Mouse (Mus musculus) liver, embryonic 11.5 days (tissue): ENCODE measurements around the gene Rnls. TPM values are rescaled to one million over a fixed set of nuclear protein-coding genes. Genes with fewer than 3 reads are reported as not detected.

Experiments
- ATAC-seq: fragments of 200-750 bp; cut with Nextera tagmentation; replicated peaks from 2 replicates; pipeline ENCODE4 v1.8.0; 2017; ENCODE audit warnings: moderate number of reproducible peaks, mild to moderate bottlenecking, moderate TSS enrichment, moderate library complexity; ENCODE audit not compliant: low FRiP score
- DNase-seq: peaks from one replicate; pipeline ENCODE4 v3.0.0-alpha.2; 2017; ENCODE audit warnings: low spot score
- H3K27ac ChIP-seq: fragments of 300-500 bp; sonication (generic); 2 replicates; pipeline ENCODE4 v1.5.1; 2014; ENCODE audit warnings: mild to moderate bottlenecking, low read depth, low read length, control low read depth
- H3K27me3 ChIP-seq: fragments of 300-500 bp; sonication (generic); replicated peaks from 2 replicates; pipeline ENCODE4 v1.6.1; 2014; ENCODE audit warnings: low read length, mixed read lengths; ENCODE audit not compliant: control insufficient read depth, insufficient read depth
- H3K36me3 ChIP-seq: fragments of 300-500 bp; sonication (generic); 2 replicates; pipeline ENCODE4 v1.6.1; 2014; ENCODE audit warnings: mild to moderate bottlenecking, low read length, moderate library complexity, mixed read lengths; ENCODE audit not compliant: control insufficient read depth, insufficient read depth
- H3K4me1 ChIP-seq: fragments of 300-500 bp; sonication (generic); replicated peaks from 2 replicates; pipeline ENCODE4 v1.6.1; 2014; ENCODE audit warnings: low read length, mixed read lengths; ENCODE audit not compliant: control insufficient read depth, insufficient read depth
- H3K4me2 ChIP-seq: fragments of 300-500 bp; sonication (generic); 2 replicates; pipeline ENCODE4 v1.6.1; 2014; ENCODE audit warnings: mild to moderate bottlenecking, control low read depth, moderate library complexity
- H3K4me3 ChIP-seq: fragments of 300-500 bp; sonication (generic); 2 replicates; pipeline ENCODE4 v1.5.1; 2014; ENCODE audit warnings: low read depth, low read length, control low read depth
- H3K9ac ChIP-seq: fragments of 300-500 bp; sonication (generic); 2 replicates; pipeline ENCODE4 v1.6.1; 2014; ENCODE audit warnings: low read depth, low read length, control low read depth
- H3K9me3 ChIP-seq: fragments of 300-500 bp; sonication (generic); 2 replicates; pipeline ENCODE4 v1.6.1; 2016; ENCODE audit warnings: low read length, inconsistent platforms, mixed read lengths; ENCODE audit not compliant: control insufficient read depth
- whole genome bisulfite sequencing: fragments of 180-500 bp; shearing (Covaris S2); extraction: QIAGEN DNeasy Blood & Tissue Kit; methylation state at CpG from one replicate; pipeline ENCODE4 v1.1.7; 2014; 5-methylcytosine and 5-hydroxymethylcytosine counted together
- polyA plus RNA-seq: library from polyadenylated mRNA; unstranded; fragments of >200 nt; fragmentation: Nextera tagmentation; extraction: Ambion mirVana; gene quantifications from 2 replicates; pipeline ENCODE4 v1.2.1, GENCODE M21; 2014

The Rnls gene
- polyA plus RNA-seq, 1 experiment from 2014 or later: 2.8 TPM

- H3K27ac ChIP-seq: no peak overlapping the region
- WGBS: 84% methylated on average over 2 of the region's 2 CpGs
- H3K27me3 ChIP-seq: no peaks in the 10 kb centered on the region
- ATAC-seq (no peak), DNase-seq (no peak)
- no peaks in the 10 kb centered on the region for H3K4me1 ChIP-seq
- no peak overlapping the region for H3K4me2 ChIP-seq
- H3K36me3 ChIP-seq: no peaks in the 10 kb centered on the region
- H3K4me3 ChIP-seq: no peak overlapping the region
- H3K9me3 ChIP-seq: no peaks in the 10 kb centered on the region
- H3K9ac ChIP-seq: no peak overlapping the region
These were observed 151.7 kb downstream of the Rnls start for GRCm38 (mm10) chr19:33240386-33240785.

GRCm38 (mm10) chr19:33232902-33233301 is 159.2 kb downstream of the Rnls start:
- Histone ChIP-seq H3K9me3 (no peaks in the 10 kb centered on the region), H3K4me1 (no peaks in the 10 kb centered on the region), H3K36me3 (no peaks in the 10 kb centered on the region), H3K9ac (no peak overlapping the region), H3K4me2 (no peak overlapping the region), H3K27ac (no peak overlapping the region), H3K4me3 (no peak overlapping the region), H3K27me3 (no peaks in the 10 kb centered on the region)
- no peak for DNase-seq
- no peak for ATAC-seq
- 83% methylated on average over 3 of the region's 3 CpGs for WGBS

- Histone ChIP-seq H3K27me3 (no peaks in the 10 kb centered on the region), H3K9me3 (no peaks in the 10 kb centered on the region), H3K27ac (no peak overlapping the region), H3K4me1 (no peaks in the 10 kb centered on the region), H3K4me2 (no peak overlapping the region), H3K9ac (no peak overlapping the region), H3K36me3 (no peaks in the 10 kb centered on the region), H3K4me3 (no peak overlapping the region)
- 44% methylated on average over 6 of the region's 6 CpGs for WGBS
- DNase-seq (no peak), ATAC-seq (no peak)
These were observed 160.8 kb downstream of the Rnls start for GRCm38 (mm10) chr19:33231303-33231702.

- Histone ChIP-seq H3K9me3 (no peaks in the 10 kb centered on the region), H3K27ac (no peak overlapping the region), H3K27me3 (no peaks in the 10 kb centered on the region), H3K4me3 (no peak overlapping the region), H3K4me2 (no peak overlapping the region), H3K9ac (no peak overlapping the region), H3K4me1 (peaks cover 8% of the 10 kb centered on the region), H3K36me3 (no peaks in the 10 kb centered on the region)
- ATAC-seq (peak; percentile 63; the same call in 1 of the 2 replicates), DNase-seq (peak; percentile 38)
- 7% methylated on average over 3 of the region's 3 CpGs for WGBS
These were observed 165.1 kb downstream of the Rnls start for GRCm38 (mm10) chr19:33227004-33227403.

- Histone ChIP-seq H3K27ac (no peak overlapping the region), H3K9me3 (no peaks in the 10 kb centered on the region), H3K36me3 (no peaks in the 10 kb centered on the region), H3K27me3 (no peaks in the 10 kb centered on the region), H3K9ac (no peak overlapping the region), H3K4me1 (peaks cover 8% of the 10 kb centered on the region), H3K4me3 (no peak overlapping the region), H3K4me2 (no peak overlapping the region)
- no peak for ATAC-seq
- WGBS: 60% methylated on average over 5 of the region's 5 CpGs
- no peak for DNase-seq
These were observed 166.0 kb downstream of the Rnls start for GRCm38 (mm10) chr19:33225858-33226705.

GRCm38 (mm10) chr19:33225002-33225376 is 167.1 kb downstream of the Rnls start:
- Histone ChIP-seq H3K9me3 (no peaks in the 10 kb centered on the region), H3K4me2 (no peak overlapping the region), H3K9ac (no peak overlapping the region), H3K36me3 (no peaks in the 10 kb centered on the region), H3K4me1 (peaks cover 8% of the 10 kb centered on the region), H3K4me3 (no peak overlapping the region), H3K27me3 (no peaks in the 10 kb centered on the region), H3K27ac (no peak overlapping the region)
- 87% methylated on average over 9 of the region's 9 CpGs for WGBS
- DNase-seq (no peak), ATAC-seq (no peak)

GRCm38 (mm10) chr19:33224181-33225001 is 167.7 kb downstream of the Rnls start:
- no peak overlapping the region for H3K27ac ChIP-seq

GRCm38 (mm10) chr19:33223766-33224165 is 168.3 kb downstream of the Rnls start:
- DNase-seq (no peak), ATAC-seq (no peak)
- Histone ChIP-seq H3K9me3 (no peaks in the 10 kb centered on the region), H3K4me3 (no peak overlapping the region), H3K4me2 (no peak overlapping the region), H3K9ac (no peak overlapping the region), H3K27ac (no peak overlapping the region), H3K4me1 (peaks cover 8% of the 10 kb centered on the region), H3K27me3 (no peaks in the 10 kb centered on the region), H3K36me3 (no peaks in the 10 kb centered on the region)
- 71% methylated on average over 5 of the region's 5 CpGs for WGBS

More at GRCm38 (mm10) chr19:33224181-33225001, 167.7 kb downstream of the Rnls start:
- Histone ChIP-seq H3K4me1 (peaks cover 8% of the 10 kb centered on the region), H3K9ac (no peak overlapping the region), H3K4me2 (no peak overlapping the region), H3K36me3 (no peaks in the 10 kb centered on the region), H3K4me3 (no peak overlapping the region), H3K27me3 (no peaks in the 10 kb centered on the region), H3K9me3 (no peaks in the 10 kb centered on the region)
- no peak for DNase-seq
- ATAC-seq: no peak
- 53% methylated on average over 8 of the region's 8 CpGs for WGBS
